Mouse (Mus musculus) thymus, adult 2 months (tissue): ENCODE results near the gene Gpr82. TPM values are rescaled to one million over a fixed set of nuclear protein-coding genes. Genes with fewer than 3 reads are reported as not detected.

Experiments
- DNase-seq: peaks from one replicate; pipeline ENCODE4 v3.0.0; 2021
- H3K27ac ChIP-seq: fragments of 200-500 bp; 2 replicates; pipeline ENCODE4 v1.5.1; 2012; ENCODE audit warnings: low read length, control low read depth; ENCODE audit not compliant: control insufficient read depth, insufficient read depth
- H3K27me3 ChIP-seq: fragments of 200-500 bp; 2 replicates; pipeline ENCODE4 v1.6.1; 2012; ENCODE audit warnings: mild to moderate bottlenecking, low read length, moderate library complexity, mixed read lengths; ENCODE audit not compliant: control insufficient read depth, insufficient read depth
- H3K36me3 ChIP-seq: fragments of 200-500 bp; 2 replicates; pipeline ENCODE4 v1.6.1; 2012; ENCODE audit warnings: mild to moderate bottlenecking, low read length, moderate library complexity; ENCODE audit not compliant: control insufficient read depth, insufficient read depth
- H3K4me1 ChIP-seq: fragments of 200-500 bp; replicated peaks from 2 replicates; pipeline ENCODE4 v1.6.1; 2012; ENCODE audit warnings: low read length; ENCODE audit not compliant: control insufficient read depth, insufficient read depth
- H3K4me3 ChIP-seq: fragments of 200-500 bp; 2 replicates; pipeline ENCODE4 v1.5.1; 2012; ENCODE audit warnings: mild to moderate bottlenecking, low read length, control low read depth, moderate library complexity; ENCODE audit not compliant: control insufficient read depth, insufficient read depth
- CTCF ChIP-seq: fragments of 200-500 bp; IDR thresholded peaks from 2 replicates; pipeline ENCODE4 v1.5.1; 2012; ENCODE audit warnings: mild to moderate bottlenecking, control low read depth, low read length, moderate library complexity, borderline replicate concordance; ENCODE audit not compliant: control insufficient read depth, poor library complexity, insufficient read depth; ENCODE audit errors: extremely low read depth
- POLR2A ChIP-seq: fragments of 200-500 bp; IDR thresholded peaks from 2 replicates; pipeline ENCODE4 v1.6.1; 2012; ENCODE audit warnings: mild to moderate bottlenecking, low read length, control low read depth, moderate library complexity; ENCODE audit not compliant: control insufficient read depth, poor library complexity, insufficient read depth; ENCODE audit errors: extremely low read depth
- WGBS: fragments of 180-500 bp; shearing (Covaris S2); methylation state at CpG from one replicate; pipeline ENCODE4 v1.1.7; 2018; 5-methylcytosine and 5-hydroxymethylcytosine counted together
- polyA plus RNA-seq: library from polyadenylated mRNA; depleted of rRNA; stranded (reverse); fragments of >200 nt; gene quantifications from 2 replicates; pipeline ENCODE4 v1.2.3, GENCODE M21; 2012

Gpr82 gene
- polyA plus RNA-seq, 1 experiment, result 0.05 TPM

DNA sequence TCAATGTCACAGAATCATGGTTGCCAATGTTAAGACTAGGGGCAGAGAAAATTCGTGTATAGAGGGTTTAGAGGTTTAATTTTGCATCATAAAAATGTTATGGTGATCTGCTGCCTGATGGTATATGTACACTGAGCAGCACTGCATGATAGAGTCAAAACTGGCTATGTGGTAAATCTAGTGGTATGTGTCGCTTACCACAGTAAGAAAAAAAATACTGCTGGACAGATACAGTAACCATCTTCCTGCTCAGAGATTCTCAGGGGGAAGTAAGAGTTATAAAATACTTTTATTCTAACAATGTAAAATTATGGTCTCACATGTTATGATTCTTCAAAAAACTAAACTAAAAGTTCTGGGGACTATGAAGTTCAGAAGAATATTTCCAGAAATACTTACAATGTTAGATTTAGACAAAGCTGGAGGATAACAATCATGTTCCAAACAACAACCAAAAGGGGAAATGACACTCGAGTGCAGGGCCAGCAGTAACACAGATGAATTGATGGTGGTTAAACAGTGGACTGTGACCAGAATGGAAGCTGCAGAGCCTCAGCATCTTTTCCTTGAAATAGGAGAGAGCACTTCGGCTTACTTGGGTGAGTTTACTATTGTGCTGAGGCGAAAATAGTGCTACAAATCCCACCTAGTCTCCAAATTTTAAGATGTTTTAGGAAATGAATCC is 29.4 kb upstream of the Gpr82 start, which contains the start of gene Gpr34:
Gene Gpr34 (plus strand): TSS at position 491 of the 685 bp plus-strand sequence.
- Histone ChIP-seq H3K27ac (no peak within 1 kb of the TSS), H3K4me1 (peaks cover 3% of the 10 kb centered on the region), H3K36me3 (no peaks in the 10 kb centered on the region), H3K27me3 (no peaks in the 10 kb centered on the region), H3K4me3 (no peak within 1 kb of the TSS)
- 31% methylated on average over 5 of the region's 5 CpGs for WGBS
- no peak for TF ChIP-seq POLR2A
- no peak for TF ChIP-seq CTCF
- DNase-seq, result no peak

DNA sequence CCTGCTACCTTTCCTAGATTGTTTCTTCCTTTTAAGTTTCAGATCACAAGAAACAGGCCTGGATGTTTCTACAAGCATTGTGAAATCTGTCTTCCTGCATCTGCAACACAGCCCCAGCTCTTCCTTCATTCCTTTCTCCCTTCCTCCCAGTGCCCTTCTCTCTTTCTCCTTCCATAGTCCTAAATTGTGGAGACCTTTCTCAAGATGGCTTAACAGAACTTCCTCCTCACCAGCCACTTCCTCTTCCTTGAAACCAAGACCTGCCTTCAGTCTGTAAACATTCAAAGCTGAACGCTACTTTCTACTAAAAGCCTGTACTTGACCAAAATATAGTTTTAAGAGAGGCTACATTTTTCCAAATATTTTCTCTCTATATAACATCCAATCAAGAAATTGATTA is 24.8 kb upstream of the Gpr82 start:
- no peak overlapping the region for H3K27ac ChIP-seq
- H3K36me3 ChIP-seq, result no peaks in the 10 kb centered on the region
- H3K4me1 ChIP-seq, result peaks cover 3% of the 10 kb centered on the region
- TF ChIP-seq POLR2A (no peak), CTCF (no peak)
- no peak for DNase-seq
- no peaks in the 10 kb centered on the region for H3K27me3 ChIP-seq
- WGBS, result 4% methylated on average over 1 of the region's 1 CpGs
- H3K4me3 ChIP-seq, result no peak overlapping the region

- no peak for DNase-seq
- Histone ChIP-seq H3K36me3 (no peaks in the 10 kb centered on the region), H3K4me3 (no peak overlapping the region), H3K4me1 (peaks cover 3% of the 10 kb centered on the region), H3K27ac (no peak overlapping the region), H3K27me3 (no peaks in the 10 kb centered on the region)
- no peak for TF ChIP-seq CTCF
- TF ChIP-seq POLR2A, result no peak
- WGBS, result 90% methylated on average over 2 of the region's 2 CpGs
Measured at GRCm38 (mm10) chrX:13638894-13639293, 22.3 kb upstream of the Gpr82 start.

GRCm38 (mm10) chrX:13651889-13652288 is 9.3 kb upstream of the Gpr82 start:
- Histone ChIP-seq H3K4me1 (no peaks in the 10 kb centered on the region), H3K4me3 (no peak overlapping the region), H3K27me3 (no peaks in the 10 kb centered on the region), H3K36me3 (no peaks in the 10 kb centered on the region), H3K27ac (no peak overlapping the region)
- 68% methylated on average over 2 of the region's 2 CpGs for WGBS
- TF ChIP-seq CTCF, result no peak
- no peak for TF ChIP-seq POLR2A
- DNase-seq, result no peak

GRCm38 (mm10) chrX:13652291-13652690 is 8.9 kb upstream of the Gpr82 start:
- no peak for TF ChIP-seq CTCF
- no peak for TF ChIP-seq POLR2A
- no peak for DNase-seq
- Histone ChIP-seq H3K36me3 (no peaks in the 10 kb centered on the region), H3K4me3 (no peak overlapping the region), H3K27ac (no peak overlapping the region), H3K27me3 (no peaks in the 10 kb centered on the region), H3K4me1 (no peaks in the 10 kb centered on the region)
- WGBS, result 19% methylated on average over 1 of the region's 1 CpGs

- no peaks in the 10 kb centered on the region for H3K36me3 ChIP-seq
- H3K27ac ChIP-seq, result no peak overlapping the region; the same call in 1 of the 2 replicates
- 0% methylated on average over 3 of the region's 3 CpGs for WGBS
- H3K4me3 ChIP-seq, result no peak overlapping the region
- TF ChIP-seq CTCF (no peak), POLR2A (no peak)
- no peak for DNase-seq
- H3K27me3 ChIP-seq, result no peaks in the 10 kb centered on the region
- no peaks in the 10 kb centered on the region for H3K4me1 ChIP-seq
Measured at GRCm38 (mm10) chrX:13655005-13655421, 6.2 kb upstream of the Gpr82 start.
